Mouse (Mus musculus): ENCODE measurements around the gene Glrx5. TPM values are rescaled to one million over a fixed set of nuclear protein-coding genes. Genes with fewer than 3 reads are reported as not detected.
A peak's percentile ranks its signal among the peaks of the same experiment; 100 is the strongest.

Gene Glrx5
- polyA plus RNA-seq, 1 experiment from 2014 or later, result 152 TPM

DNA sequence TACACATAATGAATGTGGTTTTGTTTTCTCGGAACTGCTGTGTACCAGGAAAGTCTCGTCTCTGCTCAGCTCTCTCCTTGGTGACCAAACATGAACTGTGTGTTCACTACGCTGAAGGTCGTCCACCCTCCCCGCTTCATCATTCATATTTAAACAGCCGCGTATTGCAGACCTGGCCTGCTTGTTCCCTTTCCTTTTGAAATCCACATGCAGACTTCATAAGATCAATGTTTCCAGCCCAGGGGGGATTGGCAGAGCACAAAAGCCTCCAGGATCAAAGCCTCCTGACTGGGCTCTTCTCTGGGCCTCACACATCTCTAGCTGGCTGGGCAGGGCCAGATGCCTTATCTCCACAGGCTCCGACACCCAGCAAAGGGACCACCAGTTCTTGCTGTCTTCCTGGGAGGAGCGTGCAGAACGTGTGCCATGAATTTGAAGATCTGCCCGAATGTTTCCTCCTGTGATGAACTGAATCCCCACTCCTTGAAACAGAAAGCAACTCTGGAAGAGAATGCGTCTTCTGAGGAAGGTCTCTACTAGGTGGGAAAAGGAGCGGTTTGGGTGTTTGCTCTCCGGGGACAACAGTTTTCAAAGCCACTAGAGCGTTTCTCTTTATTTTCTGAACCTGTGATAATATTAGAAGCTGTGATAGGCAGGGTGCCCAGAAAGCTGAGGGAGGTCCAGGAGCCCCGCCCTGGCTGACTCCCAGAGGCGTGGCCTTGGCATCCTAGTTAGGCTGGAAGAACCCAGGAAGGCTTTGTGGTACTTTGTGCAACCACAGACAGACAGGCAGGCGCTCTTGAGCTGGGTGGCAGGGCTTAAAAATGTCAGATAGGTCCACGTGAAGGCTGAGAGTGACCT, 12.9 kb upstream of the Glrx5 start:
- no peak overlapping the region for H3K4me3 ChIP-seq (replicated peaks)
- ATAC-seq (ENCODE audit: insufficient number of reproducible peaks, low FRiP score, low TSS enrichment, low read depth), result no peak
- H3K4me1 ChIP-seq, result peaks cover 8% of the 10 kb centered on the region; the same call in 1 of the 2 replicates
- H3K9me3 ChIP-seq (replicated peaks), result peaks cover 10% of the 10 kb centered on the region
- WGBS, result 65% methylated on average over 19 of the region's 19 CpGs
- H3K27ac ChIP-seq (replicated peaks), result peak overlapping the region; percentile 28; the same call in 1 of the 2 replicates
- H3K4me2 ChIP-seq (replicated peaks), result no peak overlapping the region
- no peak overlapping the region for H3K9ac ChIP-seq
- no peaks in the 10 kb centered on the region for H3K27me3 ChIP-seq
- H3K36me3 ChIP-seq, result no peaks in the 10 kb centered on the region

DNA sequence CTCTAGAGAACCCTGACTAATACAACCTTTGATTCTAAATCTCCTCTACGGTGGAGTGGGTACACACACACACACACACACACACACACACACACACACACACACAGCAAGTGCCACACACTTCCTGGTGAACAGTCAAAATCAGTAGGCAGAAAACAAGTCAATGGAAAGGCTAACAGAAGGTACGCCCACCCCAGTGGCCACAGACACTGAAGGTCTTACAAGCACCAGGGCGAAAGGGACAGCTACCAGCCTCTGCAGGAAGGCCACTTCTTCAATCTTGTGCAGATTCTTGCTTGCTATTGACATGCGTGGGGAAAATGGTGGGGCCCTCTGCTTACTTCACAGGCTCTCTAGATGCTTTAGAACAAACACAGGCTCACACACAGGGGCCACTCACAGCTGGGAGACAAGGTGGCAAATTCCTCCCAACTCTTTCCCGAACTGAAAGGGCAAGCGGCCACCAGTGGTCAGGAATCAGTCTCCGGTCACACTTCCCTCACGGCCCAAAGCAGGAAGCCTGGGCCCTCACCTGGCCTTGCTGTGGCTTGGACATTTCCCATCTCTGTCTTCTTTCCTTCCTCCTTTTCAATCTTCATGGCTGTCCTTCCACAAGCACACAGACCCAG, 10.9 kb upstream of the Glrx5 start:
- no peak overlapping the region for H3K4me3 ChIP-seq (replicated peaks)
- H3K4me2 ChIP-seq (replicated peaks), result no peak overlapping the region
- H3K9ac ChIP-seq, result no peak overlapping the region
- no peaks in the 10 kb centered on the region for H3K36me3 ChIP-seq
- peaks cover 10% of the 10 kb centered on the region for H3K9me3 ChIP-seq (replicated peaks)
- H3K4me1 ChIP-seq, result peaks cover 8% of the 10 kb centered on the region; the same call in 1 of the 2 replicates
- WGBS, result 80% methylated on average over 8 of the region's 8 CpGs
- no peak for ATAC-seq (ENCODE audit: insufficient number of reproducible peaks, low FRiP score, low TSS enrichment, low read depth)
- no peak overlapping the region for H3K27ac ChIP-seq (replicated peaks)
- H3K27me3 ChIP-seq, result no peaks in the 10 kb centered on the region

DNA sequence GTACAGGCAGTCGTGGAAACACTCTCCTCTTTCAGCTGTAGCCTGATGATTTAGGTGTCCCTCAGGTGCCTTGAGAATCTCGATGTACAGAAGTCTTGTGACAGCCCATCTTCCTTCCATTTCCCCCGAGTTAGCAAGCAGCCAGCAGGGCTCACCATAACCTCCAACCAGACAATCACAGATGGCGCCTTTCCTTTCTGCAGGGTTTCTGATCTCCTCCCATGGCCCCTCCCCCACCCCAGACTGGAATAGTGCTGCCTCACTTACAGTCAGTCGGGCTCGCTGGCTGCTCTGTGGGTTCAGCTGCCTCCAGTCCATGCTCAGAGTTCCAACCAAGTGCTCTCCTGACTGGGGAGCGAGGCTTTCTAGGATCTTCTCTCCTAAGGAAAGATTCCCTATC, 10.3 kb upstream of the Glrx5 start:
- WGBS, result 60% methylated on average over 7 of the region's 7 CpGs
- no peak overlapping the region for H3K4me3 ChIP-seq (replicated peaks)
- no peak overlapping the region for H3K27ac ChIP-seq (replicated peaks)

DNA sequence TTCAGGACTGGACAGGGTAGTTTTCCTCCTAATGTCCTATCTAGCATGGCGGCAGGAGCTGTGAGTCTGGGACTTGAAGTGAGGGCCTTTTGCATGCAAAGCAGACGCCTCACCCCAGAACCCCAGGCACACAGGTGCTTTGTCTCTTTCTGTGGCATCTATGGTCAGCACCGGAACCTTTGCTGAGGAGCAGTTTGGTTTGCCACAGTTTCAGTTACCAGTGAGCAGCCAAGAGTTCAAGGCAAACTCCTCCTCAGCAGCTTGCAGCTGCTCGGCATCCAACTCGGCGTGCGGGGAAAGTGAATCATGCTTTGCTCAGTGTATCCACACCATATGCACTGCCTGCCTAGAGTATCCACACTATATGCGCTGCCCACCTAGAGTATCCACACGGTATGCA, 9.7 kb upstream of the Glrx5 start:
- H3K27me3 ChIP-seq, result no peaks in the 10 kb centered on the region
- H3K4me3 ChIP-seq (replicated peaks), result no peak overlapping the region
- no peak for ATAC-seq (ENCODE audit: insufficient number of reproducible peaks, low FRiP score, low TSS enrichment, low read depth)
- WGBS, result 98% methylated on average over 9 of the region's 9 CpGs
- no peaks in the 10 kb centered on the region for H3K36me3 ChIP-seq
- no peak overlapping the region for H3K9ac ChIP-seq
- H3K4me1 ChIP-seq, result peaks cover 8% of the 10 kb centered on the region; the same call in 1 of the 2 replicates
- H3K4me2 ChIP-seq (replicated peaks), result no peak overlapping the region
- no peak overlapping the region for H3K27ac ChIP-seq (replicated peaks)
- peaks cover 10% of the 10 kb centered on the region for H3K9me3 ChIP-seq (replicated peaks)

More for the DNA sequence above, 10.3 kb upstream of the Glrx5 start:
- ATAC-seq (ENCODE audit: insufficient number of reproducible peaks, low FRiP score, low TSS enrichment, low read depth), result no peak
- H3K27me3 ChIP-seq, result no peaks in the 10 kb centered on the region
- no peak overlapping the region for H3K9ac ChIP-seq
- no peaks in the 10 kb centered on the region for H3K36me3 ChIP-seq
- no peak overlapping the region for H3K4me2 ChIP-seq (replicated peaks)
- H3K9me3 ChIP-seq (replicated peaks), result peaks cover 10% of the 10 kb centered on the region
- H3K4me1 ChIP-seq, result peaks cover 8% of the 10 kb centered on the region; the same call in 1 of the 2 replicates

DNA sequence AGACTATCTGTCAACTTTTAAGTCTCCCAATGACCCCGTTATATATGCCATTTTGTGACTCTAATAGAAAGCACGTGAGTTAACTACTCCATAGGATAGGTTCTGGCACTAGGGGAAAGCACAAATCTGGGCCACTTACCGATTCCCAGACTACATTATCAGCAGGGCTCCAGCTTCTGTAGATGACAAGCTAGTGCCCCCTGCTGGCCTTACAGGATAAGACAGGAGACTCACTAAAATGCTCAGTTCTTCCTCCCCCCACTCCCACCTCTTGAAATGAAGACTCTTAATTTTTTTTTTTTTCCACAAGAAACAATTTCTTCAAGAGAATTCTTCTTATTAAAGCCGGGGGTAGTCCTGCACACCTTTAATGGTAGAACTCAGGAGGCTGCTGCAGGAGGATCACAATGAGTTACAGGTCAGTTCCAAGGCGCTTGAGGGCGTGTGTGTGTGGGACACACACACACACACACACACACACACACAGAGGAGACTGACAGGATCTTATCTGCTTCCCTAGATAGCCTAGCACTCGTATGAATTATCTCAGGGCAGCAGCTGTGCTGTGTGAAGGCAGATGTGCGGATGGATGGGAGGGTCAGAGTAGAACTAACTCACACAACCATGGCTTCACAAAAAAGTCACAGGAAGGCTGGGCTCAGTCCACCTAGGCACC, 7.1 kb upstream of the Glrx5 start:
- peaks cover 1% of the 10 kb centered on the region; the same call in 1 of the 2 replicates for H3K4me1 ChIP-seq
- no peak overlapping the region for H3K27ac ChIP-seq (replicated peaks)
- no peaks in the 10 kb centered on the region for H3K27me3 ChIP-seq
- no peak overlapping the region for H3K4me3 ChIP-seq (replicated peaks)
- WGBS, result 46% methylated on average over 8 of the region's 8 CpGs
- H3K36me3 ChIP-seq, result peaks cover 13% of the 10 kb centered on the region; the same call in 1 of the 2 replicates
- no peak for ATAC-seq (ENCODE audit: insufficient number of reproducible peaks, low FRiP score, low TSS enrichment, low read depth)
- no peak overlapping the region for H3K4me2 ChIP-seq (replicated peaks)
- H3K9me3 ChIP-seq (replicated peaks), result peaks cover 10% of the 10 kb centered on the region
- H3K9ac ChIP-seq, result no peak overlapping the region

DNA sequence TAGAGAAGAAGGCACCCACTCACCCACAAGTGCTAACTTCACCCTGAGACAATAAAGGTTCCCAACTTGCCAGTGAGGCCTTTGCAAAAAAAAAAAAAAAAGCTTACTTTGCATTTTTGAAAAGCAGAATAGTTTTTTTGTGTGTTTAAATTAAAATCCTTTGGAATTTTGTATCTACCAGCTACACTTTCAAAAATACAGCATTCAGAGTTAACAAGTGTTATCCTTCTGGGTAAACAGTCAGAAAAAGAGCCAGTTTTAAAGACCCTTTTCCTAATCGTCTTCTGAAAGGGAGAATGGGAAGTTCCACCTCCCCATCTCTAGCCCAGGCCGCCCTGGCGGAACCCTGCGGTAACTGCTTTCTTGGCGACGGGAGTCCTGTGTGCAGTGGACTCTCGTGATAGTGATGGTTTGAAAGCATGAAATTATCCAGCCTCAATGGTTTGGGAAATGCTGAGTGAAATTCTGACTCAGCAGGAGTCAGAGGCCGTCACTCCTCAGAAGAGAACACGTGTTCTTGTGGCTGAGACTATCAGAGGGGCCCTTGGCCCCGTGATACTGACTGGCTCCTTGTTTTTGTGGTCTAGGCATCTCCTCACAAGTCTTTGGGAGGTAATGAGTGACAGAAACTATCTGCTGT, 6.4 kb upstream of the Glrx5 start:
- WGBS, result 55% methylated on average over 10 of the region's 10 CpGs
- peaks cover 10% of the 10 kb centered on the region for H3K9me3 ChIP-seq (replicated peaks)
- ATAC-seq (ENCODE audit: insufficient number of reproducible peaks, low FRiP score, low TSS enrichment, low read depth), result no peak

DNA sequence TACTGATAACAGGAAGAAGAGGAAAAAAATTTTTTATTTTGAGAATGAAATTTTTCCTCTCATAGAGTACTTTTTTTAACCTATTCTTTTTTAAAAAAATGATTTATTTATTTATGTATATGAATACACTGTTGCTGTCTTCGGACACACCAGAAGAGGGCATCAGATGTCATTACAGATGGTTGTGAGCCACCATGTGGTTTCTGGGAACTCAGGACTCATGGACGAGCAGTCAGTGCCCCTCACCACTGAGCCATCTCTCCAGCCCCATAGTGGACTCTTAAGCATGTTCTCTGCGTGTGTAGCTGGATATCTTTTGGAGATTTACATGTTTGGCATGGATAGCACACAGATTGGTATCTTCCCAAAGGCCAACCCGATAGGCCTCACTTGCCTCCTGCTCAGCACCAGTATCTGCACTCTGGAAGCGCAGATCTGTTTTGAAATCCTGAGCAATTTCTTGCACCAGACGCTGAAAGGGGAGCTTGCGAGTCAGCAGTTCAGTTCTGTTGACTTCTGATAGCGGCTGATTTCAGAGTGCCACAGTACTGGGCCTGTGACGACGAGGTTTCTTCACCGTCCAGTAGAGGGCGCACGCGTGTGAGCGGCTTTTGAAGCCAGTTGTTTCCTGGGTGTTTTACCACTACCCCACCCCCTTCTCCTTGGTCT, 5.0 kb upstream of the Glrx5 start:
- ATAC-seq (ENCODE audit: insufficient number of reproducible peaks, low FRiP score, low TSS enrichment, low read depth), result no peak

More for the DNA sequence above, 6.4 kb upstream of the Glrx5 start:
- peaks cover 8% of the 10 kb centered on the region for H3K4me1 ChIP-seq
- no peak overlapping the region for H3K27ac ChIP-seq (replicated peaks)
- no peak overlapping the region for H3K4me2 ChIP-seq (replicated peaks)
- no peak overlapping the region for H3K9ac ChIP-seq
- no peak overlapping the region for H3K4me3 ChIP-seq (replicated peaks)
- H3K36me3 ChIP-seq, result peaks cover 13% of the 10 kb centered on the region; the same call in 1 of the 2 replicates
- no peaks in the 10 kb centered on the region for H3K27me3 ChIP-seq

DNA sequence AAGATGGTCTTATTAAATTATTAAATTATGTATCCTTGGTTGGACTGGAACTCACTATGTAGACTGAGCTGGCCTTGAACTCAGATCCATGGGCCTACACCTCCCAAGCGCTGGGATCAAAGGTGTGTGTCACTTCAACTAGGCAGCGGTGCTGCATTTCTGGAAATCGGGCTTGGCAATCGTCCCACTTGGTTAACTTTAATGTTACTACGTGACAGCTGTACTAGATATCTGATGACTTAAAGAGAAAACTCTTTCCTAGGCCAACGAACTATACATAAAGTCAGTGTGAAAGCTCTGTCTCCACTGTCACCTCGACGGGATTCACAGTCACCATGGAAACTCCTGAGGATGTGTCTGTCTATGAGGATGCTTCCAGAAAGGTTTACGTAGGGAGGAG, 2.6 kb upstream of the Glrx5 start:
- Histone ChIP-seq H3K9ac (no peak overlapping the region), H3K4me2 (replicated peaks) (no peak overlapping the region), H3K4me1 (peaks cover 33% of the 10 kb centered on the region), H3K27me3 (no peaks in the 10 kb centered on the region), H3K9me3 (replicated peaks) (no peaks in the 10 kb centered on the region), H3K36me3 (peaks cover 13% of the 10 kb centered on the region; the same call in 1 of the 2 replicates), H3K27ac (replicated peaks) (no peak overlapping the region), H3K4me3 (replicated peaks) (no peak overlapping the region)
- no peak for ATAC-seq (ENCODE audit: insufficient number of reproducible peaks, low FRiP score, low TSS enrichment, low read depth)
- 88% methylated on average over 9 of the region's 9 CpGs for WGBS

More for the DNA sequence above, 5.0 kb upstream of the Glrx5 start:
- H3K9ac ChIP-seq, result no peak overlapping the region
- no peak overlapping the region for H3K4me2 ChIP-seq (replicated peaks)
- peaks cover 14% of the 10 kb centered on the region for H3K4me1 ChIP-seq
- H3K36me3 ChIP-seq, result peaks cover 13% of the 10 kb centered on the region; the same call in 1 of the 2 replicates
- H3K9me3 ChIP-seq (replicated peaks), result peaks cover 10% of the 10 kb centered on the region
- H3K27ac ChIP-seq (replicated peaks), result no peak overlapping the region
- H3K27me3 ChIP-seq, result no peaks in the 10 kb centered on the region
- H3K4me3 ChIP-seq (replicated peaks), result no peak overlapping the region
- WGBS, result 35% methylated on average over 15 of the region's 15 CpGs

DNA sequence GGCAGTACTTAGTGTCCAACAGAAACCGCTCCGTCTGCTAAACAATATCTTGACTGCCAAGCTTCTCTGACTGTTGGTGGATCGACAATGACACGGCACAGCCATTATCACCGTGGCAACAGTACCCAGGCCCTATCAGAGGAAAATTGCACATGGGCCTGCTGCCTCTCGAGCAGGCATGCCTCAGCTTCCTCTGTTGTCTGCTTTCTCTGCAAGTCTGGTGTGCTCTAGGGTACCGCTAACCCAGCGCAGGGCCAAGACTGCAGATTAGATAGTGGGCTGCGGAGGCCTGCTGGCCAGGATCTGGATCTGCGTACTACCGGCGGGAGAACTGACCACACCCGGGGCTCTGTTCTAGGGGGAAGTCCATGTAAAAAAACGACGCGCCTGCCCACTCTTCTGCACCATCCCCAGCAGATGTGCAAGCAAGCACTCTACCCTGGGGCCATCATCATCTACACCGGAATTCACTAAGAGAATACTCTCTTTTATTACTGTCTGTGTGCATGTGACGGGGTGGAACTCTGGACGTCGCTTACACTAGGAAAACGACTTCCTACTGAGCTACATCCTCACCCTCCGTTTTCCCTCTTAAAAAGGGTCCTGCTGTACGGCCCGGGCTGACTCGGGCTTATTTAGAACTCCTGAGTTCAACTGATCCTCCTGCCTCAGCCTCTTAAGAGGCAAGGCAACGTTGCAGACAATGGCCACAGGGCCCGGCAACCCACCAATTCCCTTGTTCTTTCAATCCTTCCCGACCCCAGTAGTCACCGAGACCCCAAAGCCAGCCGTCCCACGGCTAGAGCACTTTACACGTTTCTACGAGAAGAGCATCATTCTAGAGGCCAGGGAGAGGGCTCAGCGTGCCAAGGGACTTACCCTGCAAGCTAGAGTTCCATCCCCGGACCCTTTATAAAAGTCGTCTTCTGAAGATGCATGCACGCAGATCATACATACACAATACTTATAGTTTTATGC, 1.1 kb upstream of the Glrx5 start:
- Histone ChIP-seq H3K9me3 (replicated peaks) (no peaks in the 10 kb centered on the region), H3K4me1 (peaks cover 37% of the 10 kb centered on the region), H3K9ac (peak overlapping the region; percentile 73), H3K4me3 (replicated peaks) (peak overlapping the region; percentile 97), H3K4me2 (replicated peaks) (peak overlapping the region; percentile 85), H3K36me3 (peaks cover 13% of the 10 kb centered on the region; the same call in 1 of the 2 replicates), H3K27me3 (no peaks in the 10 kb centered on the region), H3K27ac (replicated peaks) (peak overlapping the region; percentile 82)
- ATAC-seq (ENCODE audit: insufficient number of reproducible peaks, low FRiP score, low TSS enrichment, low read depth), result no peak
- WGBS, result 5% methylated on average over 37 of the region's 37 CpGs

Measured in embryonic facial prominence, embryonic 15.5 days (tissue).